Mouse (Mus musculus) liver, postnatal 0 days (tissue): ENCODE data around the gene Phospho1.

Source experiments
- CTCF ChIP-seq: sonication (generic); IDR thresholded peaks from 2 replicates; pipeline ENCODE4 v1.5.1; 2016; ENCODE audit warnings: antibody characterized with exemption, low read depth
- EP300 ChIP-seq: IDR thresholded peaks from 2 replicates; pipeline ENCODE4 v1.6.1; 2016; ENCODE audit warnings: antibody characterized with exemption, low read depth, mild to moderate bottlenecking

DNA sequence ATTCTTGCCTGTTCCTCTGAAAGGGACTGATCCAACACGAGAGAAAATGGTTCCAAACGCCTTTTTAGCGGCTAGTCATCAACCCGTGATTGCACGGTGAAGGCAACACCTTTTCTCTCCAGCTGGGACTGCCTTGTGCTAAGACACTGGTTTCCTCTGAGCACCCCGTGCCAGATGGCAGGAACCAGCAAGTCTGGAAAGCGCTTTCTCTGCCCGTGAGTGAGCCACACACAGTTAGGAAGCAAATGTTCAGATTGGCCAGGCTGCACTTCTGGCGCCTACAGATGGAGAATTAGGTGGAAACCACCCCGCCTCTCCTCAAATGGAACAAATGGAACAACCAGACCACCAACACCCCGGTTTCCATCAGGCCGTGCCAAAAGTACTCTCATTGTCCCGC is 32.5 kb upstream of the Phospho1 start:
- TF ChIP-seq CTCF (no peak), EP300 (no peak)
